Mouse (Mus musculus): ENCODE measurements around the gene Bex1. TPM values are rescaled to one million over a fixed set of nuclear protein-coding genes. Genes with fewer than 3 reads are reported as not detected.
"Not testable (repeated sequence)": the region's sequence is repeated elsewhere in the genome, so short reads cannot be mapped to it uniquely, and the experiment has no call there.

Gene Bex1
- total RNA-seq (2014; rRNA removed), result 73.9 and 108 TPM in 2 replicates
- polyA plus RNA-seq (2015; fragmentation: Nextera tagmentation; extraction: Ambion mirVana), result 336 and 338 TPM in 2 replicates

- H3K4me2 ChIP-seq (ENCODE audit: low read depth, low read length, poor library complexity, severe bottlenecking), result peak within 1 kb of the TSS; percentile 34
- H3K9ac ChIP-seq (replicated peaks; ENCODE audit: low read length, poor library complexity, severe bottlenecking), result peak within 1 kb of the TSS; percentile 39; the same call in 1 of the 2 replicates
- H3K27ac ChIP-seq (ENCODE audit: low read depth, low read length); DNase-seq (ENCODE audit: low spot score); H3K36me3 ChIP-seq (ENCODE audit: insufficient read depth, low read length); H3K9me3 ChIP-seq (ENCODE audit: low read length); H3K4me1 ChIP-seq (ENCODE audit: insufficient read depth, low read length); H3K27me3 ChIP-seq (ENCODE audit: insufficient read depth, low read length): not testable (repeated sequence)
- peak; percentile 93 for ATAC-seq (ENCODE audit: low FRiP score)
- 30% methylated on average over 7 of the region's 67 CpGs for WGBS
- H3K4me3 ChIP-seq (ENCODE audit: low read depth, low read length), result peak within 1 kb of the TSS; percentile 35
These were observed at the start of gene Bex1, which contains the start of gene Tceal7 for GRCm38 (mm10) chrX:136214729-136215677. Bex1 (minus strand) TSS chrX:136215513. Tceal7 (plus strand) TSS chrX:136214779.

GRCm38 (mm10) chrX:136252023-136252729, 36.9 kb upstream of the Bex1 start:
- H3K36me3 ChIP-seq (ENCODE audit: insufficient read depth, low read length), result no peaks in the 10 kb centered on the region
- ATAC-seq (ENCODE audit: low FRiP score), result no peak
- H3K4me3 ChIP-seq (ENCODE audit: low read depth, low read length), result no peak overlapping the region
- no peaks in the 10 kb centered on the region for H3K27me3 ChIP-seq (ENCODE audit: insufficient read depth, low read length)
- no peak overlapping the region for H3K27ac ChIP-seq (ENCODE audit: low read depth, low read length)
- no peak for DNase-seq (ENCODE audit: low spot score)
- H3K9me3 ChIP-seq (ENCODE audit: low read length), result no peaks in the 10 kb centered on the region
- TF ChIP-seq CTCF (IDR thresholded peaks at IDR 0.05), result no peak
- H3K4me2 ChIP-seq (ENCODE audit: low read depth, low read length, poor library complexity, severe bottlenecking), result no peak overlapping the region
- WGBS, result 47% methylated on average over 6 of the region's 6 CpGs
- no peaks in the 10 kb centered on the region for H3K4me1 ChIP-seq (ENCODE audit: insufficient read depth, low read length)
- H3K9ac ChIP-seq (replicated peaks; ENCODE audit: low read length, poor library complexity, severe bottlenecking), result no peak overlapping the region

GRCm38 (mm10) chrX:136249671-136250070, 34.4 kb upstream of the Bex1 start:
- TF ChIP-seq CTCF (IDR thresholded peaks at IDR 0.05), result no peak
- no peak overlapping the region for H3K4me3 ChIP-seq (ENCODE audit: low read depth, low read length)
- H3K9ac ChIP-seq (replicated peaks; ENCODE audit: low read length, poor library complexity, severe bottlenecking), result no peak overlapping the region
- WGBS, result 78% methylated on average over 7 of the region's 7 CpGs
- H3K27ac ChIP-seq (ENCODE audit: low read depth, low read length), result no peak overlapping the region
- H3K9me3 ChIP-seq (ENCODE audit: low read length), result no peaks in the 10 kb centered on the region
- ATAC-seq (ENCODE audit: low FRiP score) (no peak), DNase-seq (ENCODE audit: low spot score) (no peak)
- H3K4me2 ChIP-seq (ENCODE audit: low read depth, low read length, poor library complexity, severe bottlenecking), result no peak overlapping the region
- no peaks in the 10 kb centered on the region for H3K36me3 ChIP-seq (ENCODE audit: insufficient read depth, low read length)
- H3K27me3 ChIP-seq (ENCODE audit: insufficient read depth, low read length), result no peaks in the 10 kb centered on the region
- H3K4me1 ChIP-seq (ENCODE audit: insufficient read depth, low read length), result no peaks in the 10 kb centered on the region

- Histone ChIP-seq H3K27me3 (ENCODE audit: insufficient read depth, low read length) (no peaks in the 10 kb centered on the region), H3K27ac (ENCODE audit: low read depth, low read length) (no peak overlapping the region), H3K4me3 (ENCODE audit: low read depth, low read length) (no peak overlapping the region), H3K9ac (replicated peaks; ENCODE audit: low read length, poor library complexity, severe bottlenecking) (no peak overlapping the region), H3K9me3 (ENCODE audit: low read length) (no peaks in the 10 kb centered on the region), H3K4me2 (ENCODE audit: low read depth, low read length, poor library complexity, severe bottlenecking) (no peak overlapping the region), H3K4me1 (ENCODE audit: insufficient read depth, low read length) (no peaks in the 10 kb centered on the region), H3K36me3 (ENCODE audit: insufficient read depth, low read length) (no peaks in the 10 kb centered on the region)
- WGBS, result 79% methylated on average over 6 of the region's 6 CpGs
- TF ChIP-seq CTCF (IDR thresholded peaks at IDR 0.05), result no peak
- DNase-seq (ENCODE audit: low spot score) (no peak), ATAC-seq (ENCODE audit: low FRiP score) (no peak)
These were observed 33.5 kb upstream of the Bex1 start for GRCm38 (mm10) chrX:136248811-136249210.

GRCm38 (mm10) chrX:136245521-136246071, 30.3 kb upstream of the Bex1 start:
- peak; percentile 54 for DNase-seq (ENCODE audit: low spot score)
- Histone ChIP-seq H3K4me1 (ENCODE audit: insufficient read depth, low read length) (no peaks in the 10 kb centered on the region), H3K36me3 (ENCODE audit: insufficient read depth, low read length) (no peaks in the 10 kb centered on the region), H3K4me3 (ENCODE audit: low read depth, low read length) (peak overlapping the region; percentile 52), H3K27me3 (ENCODE audit: insufficient read depth, low read length) (no peaks in the 10 kb centered on the region), H3K9me3 (ENCODE audit: low read length) (no peaks in the 10 kb centered on the region), H3K9ac (replicated peaks; ENCODE audit: low read length, poor library complexity, severe bottlenecking) (peak overlapping the region; percentile 64), H3K4me2 (ENCODE audit: low read depth, low read length, poor library complexity, severe bottlenecking) (peak overlapping the region; percentile 49), H3K27ac (ENCODE audit: low read depth, low read length) (peak overlapping the region; percentile 73)
- 15% methylated on average over 13 of the region's 15 CpGs for WGBS
- ATAC-seq (ENCODE audit: low FRiP score), result peak; percentile 82
- TF ChIP-seq CTCF (IDR thresholded peaks at IDR 0.05), result no peak

Data from midbrain, postnatal 0 days (tissue).